Mouse (Mus musculus) olfactory bulb, adult 2 months (tissue): ENCODE data around the gene Adcy6. TPM values are rescaled to one million over a fixed set of nuclear protein-coding genes. Genes with fewer than 3 reads are reported as not detected.

Experiments used
- H3K27ac ChIP-seq: fragments of 200-500 bp; 2 replicates; pipeline ENCODE4 v1.5.1; 2012; ENCODE audit warnings: low read depth, low read length; ENCODE audit not compliant: insufficient read depth
- H3K4me1 ChIP-seq: fragments of 200-500 bp; 2 replicates; pipeline ENCODE4 v1.6.1; 2012; ENCODE audit warnings: low read length; ENCODE audit not compliant: control insufficient read depth, insufficient read depth
- H3K4me3 ChIP-seq: fragments of 200-500 bp; 2 replicates; pipeline ENCODE4 v1.5.1; 2012; ENCODE audit warnings: mild to moderate bottlenecking, low read depth, low read length, moderate library complexity; ENCODE audit not compliant: insufficient read depth
- CTCF ChIP-seq: fragments of 200-500 bp; IDR thresholded peaks from 2 replicates; pipeline ENCODE4 v1.5.1; 2012; ENCODE audit warnings: low read depth, mild to moderate bottlenecking, low read length, moderate library complexity; ENCODE audit not compliant: insufficient read depth
- POLR2A ChIP-seq: fragments of 200-500 bp; IDR thresholded peaks from 2 replicates; pipeline ENCODE4 v1.6.1; 2012; ENCODE audit warnings: mild to moderate bottlenecking, low read depth, low read length, moderate library complexity; ENCODE audit not compliant: insufficient read depth
- WGBS: fragments of 180-500 bp; shearing (Covaris S2); methylation state at CpG from one replicate; pipeline ENCODE4 v1.1.7; 2018; 5-methylcytosine and 5-hydroxymethylcytosine counted together
- polyA plus RNA-seq: library from polyadenylated mRNA; stranded (reverse); fragments of >200 nt; gene quantifications from 2 replicates; pipeline ENCODE4 v1.2.4, GENCODE M21; 2012; ENCODE audit warnings: low replicate concordance; ENCODE audit not compliant: missing spikeins, insufficient read depth, insufficient read length

Adcy6 gene
- polyA plus RNA-seq, 1 experiment = not detected

DNA sequence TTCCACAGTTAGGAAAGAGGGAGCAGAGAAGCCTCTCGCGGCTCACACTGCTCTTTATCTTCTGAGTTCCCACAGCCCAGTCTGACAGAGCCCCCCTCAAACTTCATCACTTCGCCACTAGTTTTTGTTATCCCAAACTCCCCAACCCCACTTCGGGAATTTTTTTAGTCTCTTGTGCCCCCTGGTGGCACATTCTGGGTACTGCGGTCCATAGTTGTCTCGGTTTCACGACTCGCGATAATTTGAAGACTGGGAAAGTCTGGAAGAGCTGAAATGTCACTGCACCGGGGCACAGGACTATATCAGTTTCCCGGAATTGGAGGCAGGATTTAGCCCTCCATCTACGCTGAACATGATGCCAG lies 7.3 kb upstream of the Adcy6 start:
- H3K4me1 ChIP-seq = no peaks in the 10 kb centered on the region
- H3K4me3 ChIP-seq = no peak overlapping the region
- no peak overlapping the region for H3K27ac ChIP-seq
- WGBS = under 1% methylated on average over 12 of the region's 12 CpGs
- no peak for TF ChIP-seq POLR2A
- peak; percentile 41; the same call in 1 of the 2 replicates for TF ChIP-seq CTCF

- Histone ChIP-seq H3K4me3 (no peak overlapping the region), H3K4me1 (no peaks in the 10 kb centered on the region), H3K27ac (no peak overlapping the region)
- TF ChIP-seq CTCF (no peak), POLR2A (no peak)
- WGBS = 49% methylated on average over 20 of the region's 20 CpGs
Measured at GRCm38 (mm10) chr15:98616362-98617175, 6.7 kb upstream of the Adcy6 start.

DNA sequence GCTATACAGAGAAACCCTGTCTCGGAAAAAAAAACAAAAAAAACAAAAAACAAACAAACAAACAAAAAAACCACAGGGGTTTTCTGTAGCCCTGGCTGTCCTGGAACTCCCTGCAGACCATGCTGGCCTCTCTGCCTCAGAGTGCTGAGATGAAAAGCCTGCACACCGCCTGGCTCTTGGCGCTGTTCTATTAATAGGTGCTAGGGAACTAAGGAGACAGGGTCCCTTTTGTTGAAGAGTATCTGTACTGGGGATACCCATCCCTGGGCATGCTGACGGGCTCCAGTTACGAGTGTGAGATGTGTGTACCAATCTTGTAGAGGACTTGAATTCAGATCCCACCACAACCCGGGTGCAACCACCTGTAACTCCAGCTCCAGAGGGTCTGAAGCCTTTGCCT lies 5.9 kb upstream of the Adcy6 start:
- no peak overlapping the region for H3K4me3 ChIP-seq
- no peaks in the 10 kb centered on the region for H3K4me1 ChIP-seq
- TF ChIP-seq POLR2A (no peak), CTCF (no peak)
- no peak overlapping the region for H3K27ac ChIP-seq
- 63% methylated on average over 6 of the region's 6 CpGs for WGBS

DNA sequence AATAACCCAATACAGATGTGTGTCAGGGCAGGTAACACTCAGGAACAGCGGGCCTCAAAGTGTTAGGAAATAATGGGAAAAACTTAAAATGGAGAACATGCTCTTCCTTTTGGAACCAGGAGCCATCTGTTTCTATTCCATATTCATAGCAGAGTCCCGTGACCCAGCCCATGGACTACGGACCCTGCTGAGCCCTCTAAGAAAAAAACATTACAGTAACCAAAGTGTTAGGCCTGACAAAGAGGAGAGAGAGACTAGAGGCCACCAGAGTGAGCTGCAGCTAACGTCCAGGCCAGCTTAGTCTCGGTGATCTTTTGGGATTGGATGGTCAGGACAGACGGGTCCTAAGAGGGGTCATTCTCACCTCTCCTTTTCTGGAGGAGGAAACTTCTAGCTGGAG lies 5.1 kb upstream of the Adcy6 start:
- WGBS = 67% methylated on average over 6 of the region's 6 CpGs
- no peak overlapping the region for H3K4me3 ChIP-seq
- peaks cover 4% of the 10 kb centered on the region for H3K4me1 ChIP-seq
- no peak overlapping the region for H3K27ac ChIP-seq
- TF ChIP-seq POLR2A = no peak
- no peak for TF ChIP-seq CTCF

DNA sequence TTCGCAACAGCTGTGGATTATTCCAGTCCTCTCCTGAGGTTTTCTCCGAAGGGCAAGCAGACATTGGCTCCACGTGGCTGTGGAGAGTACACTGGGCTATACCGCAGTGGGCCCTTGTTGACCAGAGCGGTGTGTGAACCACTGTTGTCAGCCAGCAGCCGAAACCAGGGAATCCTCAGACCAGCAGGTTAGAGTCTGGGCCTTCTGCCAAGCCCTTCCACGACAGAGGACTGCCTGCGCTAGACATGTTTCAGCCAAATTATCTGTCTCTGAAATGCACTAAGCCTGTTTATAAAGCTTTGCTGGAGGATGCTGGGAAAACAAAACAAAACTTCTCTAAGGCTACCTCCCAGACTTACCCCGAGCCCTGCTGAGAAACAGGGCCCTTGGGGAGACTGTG lies 4.7 kb upstream of the Adcy6 start:
- 51% methylated on average over 9 of the region's 9 CpGs for WGBS
- H3K4me3 ChIP-seq = no peak overlapping the region
- no peak for TF ChIP-seq CTCF
- TF ChIP-seq POLR2A = no peak

GRCm38 (mm10) chr15:98612229-98612628 lies 2.4 kb upstream of the Adcy6 start:
- Histone ChIP-seq H3K4me3 (no peak overlapping the region), H3K4me1 (peaks cover 22% of the 10 kb centered on the region), H3K27ac (no peak overlapping the region)
- WGBS = 97% methylated on average over 3 of the region's 3 CpGs
- TF ChIP-seq CTCF (no peak), POLR2A (no peak)

More for the DNA sequence above, 4.7 kb upstream of the Adcy6 start:
- peaks cover 7% of the 10 kb centered on the region for H3K4me1 ChIP-seq
- H3K27ac ChIP-seq = no peak overlapping the region

DNA sequence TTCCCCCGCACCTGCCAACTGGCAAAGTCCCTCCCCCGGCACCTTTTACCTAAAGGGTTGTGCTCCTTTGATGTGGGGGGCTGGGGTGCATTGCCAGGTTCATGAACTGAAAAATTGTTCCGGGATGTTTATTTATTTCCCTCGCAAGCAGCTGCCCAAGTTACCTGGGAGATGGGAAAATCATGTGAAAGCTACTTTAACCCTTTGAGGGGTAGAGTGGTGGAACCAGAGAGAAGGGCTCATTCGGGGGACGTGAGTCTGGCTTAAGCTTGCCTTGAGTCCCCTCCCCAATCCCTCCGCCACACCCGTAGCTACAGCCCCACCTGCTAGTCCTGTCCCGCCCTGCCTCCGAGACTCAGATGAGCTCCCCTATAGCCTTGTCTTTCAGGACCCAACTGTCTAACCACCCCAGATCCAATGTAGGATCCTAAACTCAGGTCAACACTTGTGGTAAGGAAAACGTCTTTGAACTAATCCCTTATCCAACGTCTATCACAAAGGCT lies 306 bp upstream of the Adcy6 start:
- WGBS = 16% methylated on average over 12 of the region's 12 CpGs

GRCm38 (mm10) chr15:98608784-98609250 lies 1.1 kb downstream of the Adcy6 start:
- Histone ChIP-seq H3K4me3 (peak overlapping the region; percentile 93), H3K4me1 (peaks cover 38% of the 10 kb centered on the region), H3K27ac (no peak overlapping the region)
- 3% methylated on average over 12 of the region's 26 CpGs for WGBS
- no peak for TF ChIP-seq CTCF
- TF ChIP-seq POLR2A = no peak

More for the DNA sequence above, 306 bp upstream of the Adcy6 start:
- TF ChIP-seq POLR2A (no peak), CTCF (no peak)
- Histone ChIP-seq H3K4me1 (peaks cover 32% of the 10 kb centered on the region), H3K27ac (no peak overlapping the region), H3K4me3 (peak overlapping the region; percentile 93)

DNA sequence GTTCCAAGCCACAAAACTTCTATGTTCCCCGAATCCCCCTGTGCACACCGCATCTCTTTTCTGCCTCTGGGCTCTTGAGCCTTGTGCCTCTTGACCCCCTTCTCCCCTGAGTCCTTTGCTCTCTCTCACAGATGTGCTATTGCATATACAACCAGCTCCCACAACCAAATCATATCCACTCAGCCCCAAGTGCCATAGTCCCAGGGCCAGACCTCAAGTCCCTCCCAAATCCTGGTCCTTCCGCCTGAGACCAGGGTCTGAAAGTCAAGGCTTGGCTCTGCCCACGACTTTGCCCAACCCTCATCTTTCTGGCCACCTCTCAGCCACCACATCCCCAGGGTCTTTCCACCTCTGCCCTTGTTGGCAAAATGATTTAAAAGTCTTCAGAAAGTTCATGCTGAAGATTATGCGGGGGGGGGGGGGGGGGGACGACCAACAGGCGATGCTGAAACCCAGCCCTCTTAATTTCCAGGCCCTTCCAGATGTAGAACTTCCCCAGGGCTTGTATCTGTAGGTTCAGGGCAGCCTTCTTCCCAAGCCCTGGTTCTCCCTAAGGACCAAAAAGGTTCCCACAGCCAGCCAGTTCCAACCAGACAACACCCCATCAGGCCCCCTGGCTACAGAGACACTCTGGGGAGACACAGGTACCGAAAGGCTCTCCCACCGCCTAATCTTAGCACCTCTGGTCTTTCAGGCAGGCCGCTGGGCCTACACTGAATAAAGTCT lies 1.7 kb downstream of the Adcy6 start:
- TF ChIP-seq POLR2A (no peak), CTCF (no peak)
- H3K4me1 ChIP-seq = peaks cover 44% of the 10 kb centered on the region
- H3K27ac ChIP-seq = no peak overlapping the region
- H3K4me3 ChIP-seq = peak overlapping the region; percentile 93
- WGBS = 9% methylated on average over 10 of the region's 10 CpGs
